Mouse (Mus musculus): ENCODE measurements around the gene Slc41a2.
A peak's percentile ranks its signal among the peaks of the same experiment; 100 is the strongest.

Gene Slc41a2

DNA sequence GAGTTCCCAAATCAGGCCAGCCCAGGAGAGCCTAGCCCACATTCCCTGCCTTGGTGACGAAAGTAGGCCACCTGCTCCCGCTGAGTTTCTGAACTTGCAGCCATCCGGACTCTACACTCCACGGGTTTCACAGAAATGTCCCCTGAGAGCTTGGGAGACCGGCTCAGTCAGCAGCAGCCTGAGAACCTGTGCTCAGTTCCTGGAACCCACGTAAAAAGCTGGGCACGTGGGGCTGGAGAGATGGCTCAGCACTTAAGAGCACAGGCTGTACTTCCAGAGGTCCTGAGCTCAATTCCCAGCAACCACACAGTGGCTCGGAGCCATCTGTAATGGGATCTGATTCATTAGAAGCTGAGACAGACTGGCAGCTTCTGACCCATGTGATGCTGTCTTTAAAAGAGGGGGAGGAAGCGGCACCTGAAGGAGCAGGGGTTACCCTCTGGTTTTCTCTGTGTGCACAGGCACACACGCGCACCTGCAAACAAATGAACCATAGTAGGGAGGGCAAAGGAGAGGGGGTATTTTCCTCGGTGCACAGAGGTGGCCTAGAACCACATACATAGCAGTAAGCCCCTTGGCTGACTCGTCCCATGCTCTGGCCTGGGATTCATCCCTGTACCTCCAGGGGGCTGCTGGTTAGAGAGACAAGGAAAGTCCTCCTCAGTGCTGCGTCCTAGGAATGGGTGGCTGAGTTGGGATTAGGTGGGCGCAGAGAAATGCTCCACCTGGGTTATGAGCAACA is 155.7 kb downstream of the Slc41a2 start:
- peak; percentile 49 to 65 for DNase-seq
